Mouse (Mus musculus): ENCODE data around the gene 2300009A05Rik.

- TF ChIP-seq CTCF (IDR thresholded peaks at IDR 0.05; ENCODE audit: extremely low read depth, insufficient read length, insufficient replicate concordance, low read depth, low read length) (no peak), POLR2A (IDR thresholded peaks at IDR 0.05; ENCODE audit: low read depth, low read length) (no peak)
Observed at GRCm38 (mm10) chr9:63378174-63378573, 20.9 kb downstream of the 2300009A05Rik start.
